Mouse (Mus musculus): ENCODE results near the gene Dnase2a. TPM values are rescaled to one million over a fixed set of nuclear protein-coding genes. Genes with fewer than 3 reads are reported as not detected.

The Dnase2a gene
- total and polyA plus RNA-seq, 3 experiments: 53.7 to 83.4 TPM; not detected in 1

- H3K9ac ChIP-seq (ENCODE audit: control insufficient read depth, low read depth, low read length, poor library complexity, severe bottlenecking): peak overlapping the region; percentile 97
- no peaks in the 10 kb centered on the region for H3K9me3 ChIP-seq (replicated peaks; ENCODE audit: insufficient read depth, low read length)
- peak; percentile 89 for DNase-seq (ENCODE audit: low read depth, low spot score)
- peaks cover 9 to 26% of the 10 kb centered on the region in 2 experiments; a peak in 3 of 4 replicates for H3K36me3 ChIP-seq (ENCODE audit: control insufficient read depth in 1 of 2, insufficient read depth in 2 of 2, low read length in 2 of 2)
- H3K4me3 ChIP-seq (ENCODE audit: control insufficient read depth in 1 of 2, insufficient read depth in 1 of 2, low read depth in 2 of 2, low read length in 2 of 2): peak overlapping the region; percentile 86 to 91
- H3K4me1 ChIP-seq (ENCODE audit: control insufficient read depth in 1 of 2, insufficient read depth in 2 of 2, low read length in 2 of 2): peaks cover 11 to 35% of the 10 kb centered on the region in 2 experiments
- H3K27ac ChIP-seq (ENCODE audit: control insufficient read depth, low read depth, low read length): peak overlapping the region; percentile 97
- peaks cover 27% of the 10 kb centered on the region for H3K79me2 ChIP-seq (ENCODE audit: control insufficient read depth, insufficient read depth, low read length, poor library complexity)
- no peaks in the 10 kb centered on the region for H3K27me3 ChIP-seq (ENCODE audit: control insufficient read depth in 1 of 2, insufficient read depth in 2 of 2, low read length in 2 of 2)
- no peak for TF ChIP-seq HCFC1 (IDR thresholded peaks at IDR 0.05; ENCODE audit: low read depth, low read length)
- peak; percentile 41 to 53; a peak in 2 of 4 replicates for TF ChIP-seq POLR2A (IDR thresholded peaks at IDR 0.05; ENCODE audit: control insufficient read depth in 1 of 2, insufficient read depth in 1 of 2, low read depth in 1 of 2, low read length in 2 of 2, poor library complexity in 1 of 2)
- peak; percentile 32; the same call in 1 of the 2 replicates for TF ChIP-seq NELFE (IDR thresholded peaks at IDR 0.05; ENCODE audit: low read depth, low read length)
- no peak; the same call in 1 of the 2 replicates for TF ChIP-seq MXI1 (IDR thresholded peaks at IDR 0.05; ENCODE audit: low read depth, low read length)
- no peak for TF ChIP-seq JUND (IDR thresholded peaks at IDR 0.05; ENCODE audit: low read depth, low read length)
- no peak for TF ChIP-seq ELF1 (IDR thresholded peaks at IDR 0.05; ENCODE audit: low read depth, low read length)
- no peak for TF ChIP-seq GABPA (IDR thresholded peaks at IDR 0.05; ENCODE audit: low read depth, low read length)
- no peak for TF ChIP-seq E2F4 (IDR thresholded peaks at IDR 0.05; ENCODE audit: borderline replicate concordance, low read depth, low read length)
- peak; percentile 40 for TF ChIP-seq SMC3 (IDR thresholded peaks at IDR 0.05; ENCODE audit: low read depth, low read length)
- TF ChIP-seq MAFK (IDR thresholded peaks at IDR 0.05; ENCODE audit: borderline replicate concordance, low read depth, low read length): no peak
- TF ChIP-seq ZKSCAN1 (IDR thresholded peaks at IDR 0.05; ENCODE audit: low read depth, low read length): no peak
- TF ChIP-seq POLR2AphosphoS5 (IDR thresholded peaks at IDR 0.05; ENCODE audit: borderline replicate concordance, low read depth, low read length): no peak
- TF ChIP-seq ZMIZ1 (IDR thresholded peaks at IDR 0.05; ENCODE audit: low read depth, low read length): no peak
- peak; percentile 68 for TF ChIP-seq NRF1 (IDR thresholded peaks at IDR 0.05; ENCODE audit: insufficient read depth, low read depth, low read length, poor library complexity, severe bottlenecking)
- peak; percentile 45 to 89 (median 77); a peak in 5 of 6 replicates for TF ChIP-seq CTCF (IDR thresholded peaks at IDR 0.05 in 2 of 3, conservative IDR thresholded peaks at IDR 0.05 in 1 of 3; ENCODE audit: control insufficient read depth in 1 of 3, insufficient read depth in 1 of 3, low read depth in 2 of 3, low read length in 3 of 3, poor library complexity in 1 of 3, severe bottlenecking in 1 of 3)
- no peak for TF ChIP-seq KAT2A (conservative IDR thresholded peaks at IDR 0.05; ENCODE audit: low read depth, low read length)
- TF ChIP-seq MAZ (IDR thresholded peaks at IDR 0.05; ENCODE audit: low read depth, low read length): peak; percentile 66; the same call in 1 of the 2 replicates
- TF ChIP-seq POLR2AphosphoS2 (IDR thresholded peaks at IDR 0.05; ENCODE audit: low read length): peak; percentile 53
- peak; percentile 45; the same call in 1 of the 2 replicates for TF ChIP-seq SIN3A (IDR thresholded peaks at IDR 0.05; ENCODE audit: low read length)
- no peak for TF ChIP-seq ZC3H11A (IDR thresholded peaks at IDR 0.05; ENCODE audit: low read depth, low read length)
- TF ChIP-seq UBTF (IDR thresholded peaks at IDR 0.05; ENCODE audit: borderline replicate concordance, insufficient read depth, low read depth, low read length): no peak
- TF ChIP-seq MAX (IDR thresholded peaks at IDR 0.05; ENCODE audit: low read length): no peak
- TF ChIP-seq TBP (IDR thresholded peaks at IDR 0.05; ENCODE audit: low read depth, low read length): no peak
- no peak for TF ChIP-seq GATA1 (IDR thresholded peaks at IDR 0.05; ENCODE audit: low read depth, low read length)
- TF ChIP-seq BHLHE40 (IDR thresholded peaks at IDR 0.05; ENCODE audit: borderline replicate concordance, low read depth, low read length): no peak
- TF ChIP-seq RCOR1 (IDR thresholded peaks at IDR 0.05; ENCODE audit: low read depth, low read length): no peak
- no peak for TF ChIP-seq USF2 (IDR thresholded peaks at IDR 0.05; ENCODE audit: borderline replicate concordance in 1 of 2, insufficient read depth in 1 of 2, low read depth in 1 of 2, low read length in 2 of 2)
- peak; percentile 89; the same call in 1 of the 2 replicates for TF ChIP-seq CHD1 (IDR thresholded peaks at IDR 0.05; ENCODE audit: low read depth, low read length)
- no peak; a peak in 1 of 4 replicates for TF ChIP-seq EP300 (IDR thresholded peaks at IDR 0.05; ENCODE audit: low read depth in 1 of 2, low read length in 2 of 2)
- TF ChIP-seq TCF12 (IDR thresholded peaks at IDR 0.05; ENCODE audit: low read depth, low read length): peak; percentile 13; the same call in 1 of the 2 replicates
- no peak; the same call in 1 of the 2 replicates for TF ChIP-seq ZNF384 (IDR thresholded peaks at IDR 0.05; ENCODE audit: low read depth, low read length)
- no peak for TF ChIP-seq MYC (IDR thresholded peaks at IDR 0.05; ENCODE audit: low read depth, low read length)
- TF ChIP-seq CHD2 (IDR thresholded peaks at IDR 0.05; ENCODE audit: low read length): no peak
- TF ChIP-seq MYB (IDR thresholded peaks at IDR 0.05; ENCODE audit: low read depth, low read length): no peak
- no peak for TF ChIP-seq USF1 (IDR thresholded peaks at IDR 0.05; ENCODE audit: low read depth, low read length)
- no peak for TF ChIP-seq MEF2A (IDR thresholded peaks at IDR 0.05; ENCODE audit: extremely low read depth, insufficient replicate concordance, low read depth, low read length, poor library complexity, severe bottlenecking)
Observed at GRCm38 (mm10) chr8:84902920-84903661, 5.3 kb upstream of the Dnase2a start.
